Mouse (Mus musculus): ENCODE measurements around the gene Asb1. TPM values are rescaled to one million over a fixed set of nuclear protein-coding genes. Genes with fewer than 3 reads are reported as not detected.

Asb1 gene
- polyA plus RNA-seq, 1 experiment from 2014 or later, result 5.5 TPM

Other genes with a start within 250 kb of the Asb1 start
- 12.6 and 15.9 TPM in 2 replicates for gene Scly, start 242.2 kb upstream of the Asb1 start, polyA plus RNA-seq (2015; fragmentation: Nextera tagmentation; extraction: Ambion mirVana)
- gene Espnl, start 218.5 kb upstream of the Asb1 start, polyA plus RNA-seq (2015; fragmentation: Nextera tagmentation; extraction: Ambion mirVana), result 0.07 TPM in 1 of 2 replicates, not detected in the other
- gene Klhl30, start 189.5 kb upstream of the Asb1 start, polyA plus RNA-seq (2015; fragmentation: Nextera tagmentation; extraction: Ambion mirVana), result 43.7 and 48.6 TPM in 2 replicates
- gene Erfe, start 174.1 kb upstream of the Asb1 start, polyA plus RNA-seq (2015; fragmentation: Nextera tagmentation; extraction: Ambion mirVana), result 1.3 and 1.8 TPM in 2 replicates
- gene Ilkap, start 141.7 kb upstream of the Asb1 start, polyA plus RNA-seq (2015; fragmentation: Nextera tagmentation; extraction: Ambion mirVana), result 92.0 and 107 TPM in 2 replicates
- 61.5 and 70.9 TPM in 2 replicates for gene Hes6, start 126.5 kb upstream of the Asb1 start, polyA plus RNA-seq (2015; fragmentation: Nextera tagmentation; extraction: Ambion mirVana)
- 2.7 and 3.1 TPM in 2 replicates for gene Per2, start 81.2 kb upstream of the Asb1 start, polyA plus RNA-seq (2015; fragmentation: Nextera tagmentation; extraction: Ambion mirVana)
- 3.8 and 4.3 TPM in 2 replicates for gene Traf3ip1, start 45.9 kb upstream of the Asb1 start, polyA plus RNA-seq (2015; fragmentation: Nextera tagmentation; extraction: Ambion mirVana)